Mouse (Mus musculus): ENCODE results near the gene Gm498.

Gm498 gene

DNA sequence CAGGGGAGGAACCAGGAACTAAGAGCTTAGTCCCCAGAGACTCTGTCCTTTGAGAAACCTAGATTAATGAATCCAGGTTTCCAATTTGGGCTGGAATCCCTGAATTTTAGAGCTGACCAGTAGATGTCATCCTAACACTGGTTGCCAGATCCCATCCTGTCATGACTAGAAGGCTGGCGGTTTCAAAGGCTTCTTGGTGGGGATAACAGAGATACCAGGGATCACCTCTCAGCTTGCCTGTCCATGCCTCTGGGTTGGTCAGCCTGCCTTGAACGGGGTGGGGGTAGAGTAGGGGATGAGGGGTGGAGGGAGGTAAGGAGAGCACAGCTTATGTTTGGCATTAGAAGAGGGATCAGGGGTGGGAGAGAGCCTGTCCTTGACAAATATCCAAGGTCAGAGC is 34.0 kb downstream of the Gm498 start:
- DNase-seq: peak; percentile 25

DNA sequence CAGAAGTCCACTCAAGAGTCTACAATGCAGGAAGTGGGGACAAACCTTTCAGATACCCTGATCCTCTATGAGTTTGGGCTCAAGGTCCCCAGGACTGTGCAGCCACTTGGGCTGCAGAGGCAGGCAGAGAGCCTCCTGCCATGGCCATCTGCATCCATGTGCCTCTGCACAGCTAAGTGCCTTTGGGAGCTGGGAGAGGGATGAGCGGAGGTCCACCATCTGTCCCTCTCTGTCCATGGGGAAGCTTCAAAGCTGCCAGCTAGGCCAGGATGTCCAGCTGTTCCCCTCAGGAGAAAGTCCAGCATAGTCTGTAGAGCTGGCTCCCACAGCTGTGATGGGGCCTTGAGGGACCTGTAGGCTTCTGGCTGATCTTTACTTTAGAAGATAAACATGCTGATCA is 38.5 kb downstream of the Gm498 start:
- no peak for DNase-seq

DNA sequence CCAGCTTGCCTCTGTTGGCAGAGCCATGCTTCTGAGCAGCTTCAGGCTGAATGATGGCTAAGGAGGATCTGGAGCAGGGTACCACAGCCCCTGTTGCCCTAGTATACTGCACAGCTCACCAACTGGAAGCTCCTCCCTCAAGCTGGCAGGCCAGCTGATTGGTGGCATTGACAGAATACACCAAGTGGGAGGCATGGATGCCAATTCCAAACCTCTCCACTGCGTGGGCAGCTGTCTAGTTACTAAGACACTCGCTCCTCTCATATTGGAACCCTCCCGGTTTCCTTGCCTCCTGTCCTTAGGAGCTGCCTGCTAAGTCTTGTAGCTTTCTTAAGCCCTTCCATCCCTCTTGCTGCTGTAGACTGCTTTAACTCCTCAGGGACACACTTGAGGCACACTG is 39.0 kb downstream of the Gm498 start:
- DNase-seq: peak; percentile 60

DNA sequence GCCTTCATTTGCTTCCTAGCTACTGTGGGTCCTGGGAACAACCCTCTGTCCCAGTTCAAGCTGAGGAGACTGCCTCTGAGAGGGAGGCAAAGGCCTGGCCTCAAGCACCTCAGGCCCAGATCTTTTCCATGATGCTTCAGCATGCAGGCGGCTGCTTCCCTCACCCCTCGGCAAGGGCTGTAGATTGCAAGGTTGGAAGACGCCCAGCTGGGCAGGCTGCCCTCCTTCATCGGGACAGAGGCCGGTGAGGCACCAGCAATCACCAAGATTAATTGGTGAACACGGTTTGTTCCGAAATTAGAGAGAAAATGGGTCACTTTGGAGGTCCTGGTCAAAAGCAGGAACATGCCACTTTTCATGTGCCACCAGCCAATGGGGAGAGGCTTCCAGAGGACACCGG is 47.0 kb downstream of the Gm498 start:
- no peak for DNase-seq

DNA sequence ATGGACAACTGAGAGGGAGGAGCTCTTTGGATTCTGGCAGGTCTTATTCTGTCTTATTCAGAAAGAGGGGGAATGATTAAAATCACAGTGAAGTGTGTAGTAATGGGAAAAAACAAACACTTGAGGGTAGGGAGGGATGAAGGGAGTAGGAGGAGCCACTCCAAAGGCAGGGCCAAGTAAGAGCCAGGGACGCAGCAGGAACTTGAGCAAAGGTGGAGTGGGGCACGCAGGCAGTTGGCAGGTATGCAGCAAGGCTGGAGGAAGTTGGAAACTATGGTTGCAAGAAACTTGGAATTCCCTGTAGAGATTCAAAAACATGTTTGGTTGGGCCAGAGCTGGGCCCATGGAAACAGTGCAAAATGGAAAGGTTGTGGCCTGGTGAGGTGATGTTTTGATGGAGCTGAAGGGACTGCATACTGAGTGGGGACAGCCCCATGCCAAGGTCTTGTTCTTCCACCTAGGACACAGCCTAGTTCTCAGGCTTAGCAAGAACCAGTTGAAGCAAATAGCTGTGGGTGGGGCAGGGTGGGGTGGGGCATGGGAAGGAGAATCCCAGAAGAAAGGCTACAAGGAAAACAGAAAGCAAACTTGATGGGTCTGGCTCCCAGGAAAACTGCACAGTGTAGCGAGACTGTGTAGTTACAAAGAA is 52.5 kb downstream of the Gm498 start:
- no peak for DNase-seq

DNA sequence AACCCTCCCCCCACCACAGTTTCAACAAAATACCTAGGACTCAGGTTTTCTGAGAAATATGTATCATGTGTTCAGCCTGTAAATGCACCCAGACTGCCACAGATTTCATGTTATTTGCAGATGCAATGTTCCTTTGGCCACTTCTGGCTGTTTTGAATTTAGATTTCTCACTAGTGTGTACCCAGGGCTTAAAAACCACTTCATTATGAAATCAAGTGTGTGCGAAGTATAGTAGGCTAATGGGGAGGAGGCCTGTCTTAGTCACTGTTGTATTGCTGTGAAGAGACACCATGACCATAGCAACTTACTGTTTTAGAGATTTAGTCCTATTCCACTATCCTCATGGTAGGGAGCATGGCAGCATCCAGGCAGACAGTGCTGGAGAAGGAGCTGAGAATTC is 63.3 kb downstream of the Gm498 start:
- no peak for DNase-seq

DNA sequence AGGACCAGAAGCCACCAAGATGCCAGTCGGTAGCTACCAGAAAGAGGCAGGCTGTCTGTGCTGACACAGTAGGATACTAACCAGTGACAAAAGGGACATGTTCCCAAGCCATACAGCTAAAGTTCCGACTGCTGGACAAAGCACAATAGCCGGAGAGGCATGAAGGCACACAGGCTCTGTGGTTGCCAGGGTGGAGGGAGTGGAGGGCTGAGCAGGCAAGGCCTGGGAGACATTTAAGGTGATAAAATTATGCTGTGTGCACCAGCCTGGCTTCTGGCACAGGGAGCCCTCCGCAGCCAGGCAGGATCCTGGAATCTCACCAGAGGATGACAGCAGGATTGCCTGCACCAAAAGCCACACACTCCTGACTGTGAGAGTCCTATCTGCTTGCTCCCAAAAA is 72.0 kb downstream of the Gm498 start:
- DNase-seq: peak; percentile 36

DNA sequence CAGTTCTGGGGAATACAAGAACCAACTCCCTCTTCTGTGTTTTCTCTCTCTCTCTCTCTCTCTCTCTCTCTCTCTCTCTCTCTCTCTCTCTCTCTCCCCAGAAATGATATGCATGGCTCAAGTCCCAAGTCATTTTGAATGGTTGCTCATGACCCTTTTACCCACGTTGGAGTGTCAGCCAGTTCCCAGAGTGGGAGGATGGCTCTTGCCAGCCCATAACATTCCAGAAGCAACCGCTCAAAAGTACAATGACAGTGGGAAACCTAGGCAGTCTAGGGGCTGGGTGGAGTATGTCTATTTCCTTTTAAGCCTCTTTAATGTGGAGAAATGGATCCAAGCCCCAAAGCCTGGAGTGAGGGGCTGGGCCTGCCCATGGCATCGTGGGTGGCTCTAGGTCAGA is 72.8 kb downstream of the Gm498 start:
- no peak for DNase-seq

DNA sequence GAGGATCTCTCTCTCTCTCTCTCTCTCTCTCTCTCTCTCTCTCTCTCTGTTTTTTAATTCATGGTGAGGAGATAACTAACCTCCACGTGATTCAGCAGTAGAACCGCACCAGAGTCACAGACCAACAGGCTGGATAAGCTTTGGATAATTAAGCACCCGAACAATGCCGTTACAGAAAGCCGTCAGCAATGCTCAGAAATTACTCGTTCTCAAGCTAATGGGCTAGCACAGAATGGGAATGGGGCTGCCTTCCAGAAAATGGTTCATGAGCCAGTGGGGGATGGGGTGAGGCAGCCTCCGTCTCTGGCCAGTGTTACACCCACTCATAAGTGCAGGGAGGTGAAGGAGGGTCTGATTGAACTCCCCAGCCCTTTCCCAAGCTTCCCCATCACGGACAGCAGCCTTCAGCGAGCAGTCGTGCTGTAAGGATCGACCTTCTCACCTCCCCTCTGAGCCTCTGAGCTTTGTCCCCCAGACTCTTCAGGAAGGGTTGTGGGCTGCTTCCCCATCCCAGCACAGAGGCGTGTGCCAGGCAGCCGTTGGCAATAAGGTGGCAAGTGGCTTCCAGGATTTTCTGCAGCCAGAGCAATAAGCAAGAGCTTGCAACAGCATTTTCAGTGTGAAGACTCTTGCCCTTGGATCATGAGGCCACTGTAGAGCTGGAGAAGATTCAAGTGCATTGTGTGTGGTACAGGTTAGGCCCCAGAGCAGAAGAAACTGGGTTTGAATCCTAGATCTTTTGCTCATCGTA is 76.5 kb downstream of the Gm498 start:
- DNase-seq: peak; percentile 10

DNA sequence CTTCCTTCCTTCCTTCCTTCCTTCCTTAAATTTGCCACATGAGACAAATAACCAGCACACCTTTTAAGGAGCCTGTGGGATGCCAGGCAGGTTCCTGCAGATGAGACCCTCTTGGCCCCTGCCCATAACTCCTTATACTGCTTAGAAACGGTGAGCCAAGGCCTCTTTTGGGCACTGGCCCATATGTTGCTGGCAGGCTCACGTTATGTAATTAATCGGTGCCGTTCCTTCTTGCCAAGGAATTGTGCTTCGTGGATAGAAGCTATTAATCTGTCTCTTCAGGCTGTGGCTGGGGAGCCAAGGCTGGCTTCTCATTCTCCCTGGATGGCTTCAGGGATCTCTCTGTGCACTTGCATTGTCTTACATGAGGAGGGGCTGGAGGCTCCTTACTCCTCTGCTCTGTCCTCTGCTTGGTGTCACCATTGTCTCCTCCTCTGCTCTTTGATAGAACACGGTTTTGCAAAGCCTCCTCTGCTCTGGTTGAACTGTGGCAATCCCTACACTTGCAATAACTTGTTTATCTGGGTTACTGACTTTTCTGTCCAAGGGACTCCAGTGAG is 77.9 kb downstream of the Gm498 start:
- DNase-seq: peak; percentile 24
